Mouse (Mus musculus): ENCODE measurements at regions not wholly inside any gene's neighbourhood (a gene's known extent, or its start where the extent isn't known, plus 50 kb on each side); places are given as distances from the start of the nearest gene placed in this dataset.

- H3K4me2 ChIP-seq (ENCODE audit: low read depth), result no peak overlapping the region
- H3K9me3 ChIP-seq (ENCODE audit: control insufficient read depth, low read length), result no peaks in the 10 kb centered on the region
- no peak overlapping the region for H3K27ac ChIP-seq
- no peaks in the 10 kb centered on the region for H3K27me3 ChIP-seq (ENCODE audit: control insufficient read depth, insufficient read depth, low read length)
- no peak overlapping the region for H3K9ac ChIP-seq (replicated peaks)
- no peaks in the 10 kb centered on the region for H3K36me3 ChIP-seq (replicated peaks; ENCODE audit: control insufficient read depth, insufficient read depth, low read depth)
- H3K4me3 ChIP-seq (ENCODE audit: insufficient read depth in 1 of 2, low read depth in 2 of 2, low read length in 2 of 2), result no peak overlapping the region
- 70% methylated on average over 6 of the region's 6 CpGs for WGBS (ENCODE audit: insufficient replicate concordance)
- DNase-seq (ENCODE audit: low read depth in 3 of 3, low spot score in 3 of 3), result no peak
- no peak for ATAC-seq (ENCODE audit: insufficient read depth)
- H3K4me1 ChIP-seq (replicated peaks; ENCODE audit: control insufficient read depth in 2 of 2, insufficient read depth in 2 of 2, low read length in 1 of 2), result no peaks in the 10 kb centered on the region
- TF ChIP-seq EP300 (IDR thresholded peaks at IDR 0.05; ENCODE audit: low read depth), result no peak
- no peak for TF ChIP-seq CTCF (IDR thresholded peaks at IDR 0.05; ENCODE audit: low read depth)
Observed at GRCm38 (mm10) chr7:133388716-133389115, 213.2 kb downstream of the Tex36 start.

- H3K4me2 ChIP-seq (ENCODE audit: low read depth), result no peak overlapping the region
- DNase-seq (ENCODE audit: low read depth in 3 of 3, low spot score in 3 of 3), result no peak
- WGBS (ENCODE audit: insufficient replicate concordance), result 27% methylated on average over 7 of the region's 7 CpGs
- ATAC-seq (ENCODE audit: insufficient read depth), result no peak
- H3K9ac ChIP-seq (replicated peaks), result no peak overlapping the region
- H3K27ac ChIP-seq, result no peak overlapping the region
- H3K9me3 ChIP-seq (ENCODE audit: control insufficient read depth, low read length), result no peaks in the 10 kb centered on the region
- no peak overlapping the region for H3K4me3 ChIP-seq (ENCODE audit: insufficient read depth in 1 of 2, low read depth in 2 of 2, low read length in 2 of 2)
- no peaks in the 10 kb centered on the region for H3K36me3 ChIP-seq (replicated peaks; ENCODE audit: control insufficient read depth, insufficient read depth, low read depth)
- H3K4me1 ChIP-seq (replicated peaks; ENCODE audit: control insufficient read depth in 2 of 2, insufficient read depth in 2 of 2, low read length in 1 of 2), result no peaks in the 10 kb centered on the region
- H3K27me3 ChIP-seq (ENCODE audit: control insufficient read depth, insufficient read depth, low read length), result no peaks in the 10 kb centered on the region
- TF ChIP-seq CTCF (IDR thresholded peaks at IDR 0.05; ENCODE audit: low read depth), result no peak
- TF ChIP-seq EP300 (IDR thresholded peaks at IDR 0.05; ENCODE audit: low read depth), result no peak
Observed at GRCm38 (mm10) chr7:133382032-133382712, 219.8 kb downstream of the Tex36 start.

- no peak for ATAC-seq (ENCODE audit: insufficient read depth)
- Histone ChIP-seq H3K4me2 (ENCODE audit: low read depth) (no peak overlapping the region), H3K9ac (replicated peaks) (no peak overlapping the region), H3K4me3 (ENCODE audit: insufficient read depth in 1 of 2, low read depth in 2 of 2, low read length in 2 of 2) (no peak overlapping the region), H3K9me3 (ENCODE audit: control insufficient read depth, low read length) (no peaks in the 10 kb centered on the region), H3K4me1 (replicated peaks; ENCODE audit: control insufficient read depth in 2 of 2, insufficient read depth in 2 of 2, low read length in 1 of 2) (no peaks in the 10 kb centered on the region), H3K36me3 (replicated peaks; ENCODE audit: control insufficient read depth, insufficient read depth, low read depth) (no peaks in the 10 kb centered on the region), H3K27me3 (ENCODE audit: control insufficient read depth, insufficient read depth, low read length) (no peaks in the 10 kb centered on the region), H3K27ac (no peak overlapping the region)
- no peak for DNase-seq (ENCODE audit: low read depth in 3 of 3, low spot score in 3 of 3)
- TF ChIP-seq CTCF (IDR thresholded peaks at IDR 0.05; ENCODE audit: low read depth) (no peak), EP300 (IDR thresholded peaks at IDR 0.05; ENCODE audit: low read depth) (no peak)
- 63% methylated on average over 1 of the region's 1 CpGs for WGBS (ENCODE audit: insufficient replicate concordance)
Observed at GRCm38 (mm10) chr7:133379373-133379772, 222.6 kb downstream of the Tex36 start.

- Histone ChIP-seq H3K36me3 (replicated peaks; ENCODE audit: control insufficient read depth, insufficient read depth, low read depth) (no peaks in the 10 kb centered on the region), H3K27me3 (ENCODE audit: control insufficient read depth, insufficient read depth, low read length) (no peaks in the 10 kb centered on the region), H3K4me2 (ENCODE audit: low read depth) (no peak overlapping the region), H3K9me3 (ENCODE audit: control insufficient read depth, low read length) (no peaks in the 10 kb centered on the region), H3K4me3 (ENCODE audit: insufficient read depth in 1 of 2, low read depth in 2 of 2, low read length in 2 of 2) (no peak overlapping the region), H3K27ac (no peak overlapping the region), H3K4me1 (replicated peaks; ENCODE audit: control insufficient read depth in 2 of 2, insufficient read depth in 2 of 2, low read length in 1 of 2) (no peaks in the 10 kb centered on the region), H3K9ac (replicated peaks) (no peak overlapping the region)
- ATAC-seq (ENCODE audit: insufficient read depth) (no peak), DNase-seq (ENCODE audit: low read depth in 3 of 3, low spot score in 3 of 3) (no peak)
- no peak for TF ChIP-seq CTCF (IDR thresholded peaks at IDR 0.05; ENCODE audit: low read depth)
- no peak for TF ChIP-seq EP300 (IDR thresholded peaks at IDR 0.05; ENCODE audit: low read depth)
- WGBS (ENCODE audit: insufficient replicate concordance), result 65% methylated on average over 5 of the region's 5 CpGs
Observed at GRCm38 (mm10) chr7:133378338-133378737, 223.6 kb downstream of the Tex36 start.

- no peak overlapping the region for H3K4me2 ChIP-seq (ENCODE audit: low read depth)
Observed at GRCm38 (mm10) chr7:133376833-133377484, 225.0 kb downstream of the Tex36 start.

More at GRCm38 (mm10) chr7:133376833-133377484, 225.0 kb downstream of the Tex36 start:
- Histone ChIP-seq H3K4me1 (replicated peaks; ENCODE audit: control insufficient read depth in 2 of 2, insufficient read depth in 2 of 2, low read length in 1 of 2) (no peaks in the 10 kb centered on the region), H3K27me3 (ENCODE audit: control insufficient read depth, insufficient read depth, low read length) (no peaks in the 10 kb centered on the region), H3K9me3 (ENCODE audit: control insufficient read depth, low read length) (no peaks in the 10 kb centered on the region), H3K27ac (no peak overlapping the region), H3K9ac (replicated peaks) (no peak overlapping the region), H3K4me3 (ENCODE audit: insufficient read depth in 1 of 2, low read depth in 2 of 2, low read length in 2 of 2) (no peak overlapping the region), H3K36me3 (replicated peaks; ENCODE audit: control insufficient read depth, insufficient read depth, low read depth) (no peaks in the 10 kb centered on the region)
- no peak for DNase-seq (ENCODE audit: low read depth in 3 of 3, low spot score in 3 of 3)
- WGBS (ENCODE audit: insufficient replicate concordance), result 57% methylated on average over 8 of the region's 8 CpGs
- ATAC-seq (ENCODE audit: insufficient read depth), result no peak
- TF ChIP-seq EP300 (IDR thresholded peaks at IDR 0.05; ENCODE audit: low read depth), result no peak
- TF ChIP-seq CTCF (IDR thresholded peaks at IDR 0.05; ENCODE audit: low read depth), result no peak
